Mouse (Mus musculus): ENCODE results near the gene Bdh2.

Bdh2 gene

DNA sequence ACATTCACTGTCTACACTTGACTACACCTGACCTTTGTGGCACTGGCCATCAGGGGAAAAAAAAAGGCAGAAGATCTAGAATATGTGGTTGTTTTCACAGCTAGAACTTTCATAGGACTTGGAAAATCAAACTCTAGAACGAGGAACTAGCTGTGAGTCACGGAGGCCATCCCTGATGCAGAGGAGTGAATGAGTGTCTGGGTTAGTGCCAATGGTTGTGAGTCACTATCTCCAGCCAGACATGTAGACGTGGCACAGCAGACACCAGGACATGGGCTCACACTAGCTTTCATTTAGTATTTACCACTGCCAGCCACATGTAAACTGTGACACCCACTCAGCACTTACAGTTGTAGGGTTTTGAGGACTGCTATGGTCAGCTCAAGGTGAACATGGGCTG is 17.5 kb downstream of the Bdh2 start:
- DNase-seq (ENCODE audit: low read depth, low spot score): no peak

DNA sequence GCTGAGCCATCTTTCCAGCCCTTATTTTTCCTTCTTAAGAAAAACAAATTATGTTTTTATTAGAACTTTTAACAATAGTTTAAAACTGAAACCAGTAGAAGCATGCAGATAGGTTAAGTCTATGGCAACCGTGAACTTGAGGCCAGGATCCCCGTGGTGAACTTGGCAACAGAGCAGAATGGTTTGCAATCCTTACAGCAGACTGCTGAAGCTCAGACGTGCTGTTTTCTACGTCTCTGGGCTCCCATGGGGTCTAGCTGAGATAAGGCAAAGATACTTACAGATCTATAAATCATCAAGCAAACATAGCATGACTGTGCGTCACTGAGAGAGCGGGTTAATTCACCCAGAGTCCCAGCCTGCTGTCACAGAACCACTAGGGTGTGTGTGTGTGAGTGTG is 19.1 kb downstream of the Bdh2 start:
- no peak for DNase-seq (ENCODE audit: low read depth, low spot score)

DNA sequence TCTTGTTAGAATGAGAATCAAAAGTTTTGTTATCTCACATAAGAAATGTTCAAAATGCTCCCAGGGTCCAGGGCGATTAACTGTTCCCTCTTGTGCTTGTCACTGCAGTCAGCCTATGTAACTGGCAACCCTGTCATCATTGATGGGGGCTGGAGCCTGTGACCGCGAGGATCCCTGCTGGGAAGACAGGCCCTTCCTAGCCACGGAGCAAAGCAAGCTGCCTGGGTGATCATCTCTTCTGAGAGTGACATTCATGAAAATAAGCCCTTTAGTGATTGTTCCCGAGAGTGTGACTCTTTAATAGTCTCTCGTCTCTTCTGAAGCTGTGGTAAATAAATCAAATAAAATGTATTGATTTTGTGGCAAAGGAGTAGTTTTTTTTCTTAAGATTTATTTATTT is 23.0 kb downstream of the Bdh2 start:
- DNase-seq (ENCODE audit: low read depth, low spot score): no peak

DNA sequence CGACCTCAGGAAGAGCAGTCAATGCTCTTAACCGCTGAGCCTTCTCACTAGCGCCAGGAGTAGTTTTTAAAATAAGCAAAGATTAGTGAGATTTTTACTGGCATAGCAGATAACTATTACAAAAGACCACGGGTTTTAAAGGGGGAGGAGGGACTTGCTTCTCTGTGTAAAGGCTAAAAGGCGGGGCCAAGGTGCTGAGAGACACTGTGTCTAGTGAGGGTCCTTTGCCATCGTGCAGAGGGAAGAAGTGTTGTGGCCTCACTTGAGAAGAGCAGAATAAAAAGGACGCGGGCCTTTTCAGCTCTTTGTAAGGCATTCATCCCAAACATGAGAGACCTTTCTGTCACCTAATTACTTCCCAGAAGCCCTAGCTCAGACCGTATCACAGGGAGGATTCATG is 23.5 kb downstream of the Bdh2 start:
- no peak for DNase-seq (ENCODE audit: low read depth, low spot score)

DNA sequence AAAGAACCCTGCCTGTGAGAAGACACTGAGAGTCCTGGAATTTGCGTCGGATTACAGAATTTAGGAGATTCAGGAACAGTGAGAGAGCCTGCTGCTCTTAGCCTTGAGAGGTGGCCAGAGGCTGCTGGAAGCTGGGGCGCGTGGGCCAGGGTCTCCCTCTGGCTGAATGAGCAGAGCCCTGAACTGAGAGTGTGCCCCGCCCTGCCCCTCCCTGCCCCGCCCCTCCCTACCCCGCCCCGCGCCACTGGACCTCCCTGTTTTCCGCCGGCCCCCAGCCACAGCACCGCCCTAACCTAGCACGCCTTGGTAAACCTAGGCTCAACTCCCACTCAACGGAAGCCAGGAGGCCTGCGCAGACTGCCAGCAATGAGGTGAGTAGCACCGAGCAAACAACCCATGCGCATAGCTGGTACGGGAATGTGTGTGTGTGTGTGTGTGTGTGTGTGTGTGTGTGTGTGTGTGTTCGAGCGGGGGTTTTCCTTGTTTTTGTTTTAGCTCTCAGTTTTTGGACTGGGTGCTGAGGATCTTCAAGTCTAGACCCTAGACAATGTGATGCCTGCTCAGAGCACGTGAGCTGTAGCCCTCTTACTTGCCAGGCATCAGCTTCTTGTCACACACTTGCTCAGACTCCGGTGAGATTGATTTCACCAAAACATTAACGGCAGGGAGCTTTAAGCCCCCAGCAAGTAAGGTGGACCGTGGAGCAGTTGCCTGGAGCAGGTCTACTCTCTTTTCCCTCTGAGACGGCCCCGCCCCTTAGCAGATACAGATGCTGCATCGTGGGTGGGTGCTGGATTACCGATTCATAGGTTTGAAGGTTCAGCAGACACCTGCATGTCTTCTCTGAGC is 26.6 kb downstream of the Bdh2 start, which contains the start of gene Slc9b2:
Slc9b2 (plus strand) TSS at position 290 of the 849 bp plus-strand sequence.
- peak; percentile 71 for DNase-seq (ENCODE audit: low read depth, low spot score)

DNA sequence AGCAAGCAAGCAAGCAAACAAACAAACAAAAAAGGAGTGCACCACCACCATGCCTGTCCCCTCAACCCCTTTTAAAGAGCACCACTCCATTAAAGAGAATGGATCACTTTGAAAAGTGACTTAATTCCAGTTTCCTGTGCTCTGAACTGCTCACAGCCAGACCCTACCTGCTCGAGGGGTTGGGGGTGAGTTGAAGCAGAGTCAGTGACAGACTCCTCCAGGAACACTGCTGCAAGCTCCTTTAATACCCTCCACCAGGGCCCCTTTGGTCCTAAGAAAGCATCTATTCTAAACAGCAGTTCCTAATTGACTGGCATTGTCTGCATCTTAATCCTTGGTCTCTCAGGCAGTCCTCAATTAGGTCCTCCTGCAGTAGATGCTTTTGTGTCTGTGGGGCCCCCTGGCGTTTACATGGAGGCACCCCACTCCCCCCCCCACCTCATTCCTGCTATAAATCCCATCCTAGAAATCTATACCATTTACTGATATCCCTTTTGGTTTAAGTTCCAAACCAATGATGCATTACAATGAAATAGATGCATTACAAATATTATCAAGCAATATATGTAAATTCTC is 32.0 kb downstream of the Bdh2 start:
- no peak for DNase-seq (ENCODE audit: low read depth, low spot score)

DNA sequence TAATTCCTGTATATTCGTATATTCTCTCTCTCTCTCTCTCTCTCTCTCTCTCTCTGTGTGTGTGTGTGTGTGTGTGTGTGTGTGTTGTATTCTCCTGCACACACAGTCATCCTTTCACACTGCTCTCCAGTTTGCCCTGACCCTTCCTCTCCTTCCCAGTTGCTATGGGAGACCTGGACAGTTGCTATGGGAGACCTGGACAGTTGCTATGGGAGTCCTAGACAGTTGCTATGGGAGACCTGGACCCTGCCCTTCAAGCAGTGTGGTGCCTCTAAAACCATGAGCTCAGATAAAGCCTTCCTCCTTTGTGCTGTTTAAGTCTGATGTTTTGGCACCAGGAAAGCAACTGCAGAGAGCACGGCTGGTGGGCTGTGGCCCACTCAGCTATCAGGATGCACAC is 32.7 kb downstream of the Bdh2 start:
- DNase-seq (ENCODE audit: low read depth, low spot score): peak; percentile 59

DNA sequence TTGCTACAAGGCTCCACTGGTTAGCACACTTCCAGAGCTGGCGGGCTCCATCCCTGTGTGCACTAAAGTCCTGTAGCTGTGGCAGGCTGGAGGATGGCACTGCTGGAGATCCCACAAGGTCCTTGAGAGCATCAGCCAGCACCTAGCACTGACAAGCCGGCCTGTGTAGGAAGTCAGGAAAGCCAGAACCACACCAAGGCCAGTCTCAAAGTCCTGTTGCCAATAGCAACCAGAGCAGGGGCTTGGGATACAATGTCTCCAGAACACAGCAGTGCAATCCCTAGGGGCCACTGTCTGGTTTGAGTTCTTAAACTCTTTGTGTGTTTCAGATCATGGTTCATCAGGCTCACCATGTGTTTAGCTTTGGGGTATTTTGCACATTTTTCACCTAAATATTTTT is 33.8 kb downstream of the Bdh2 start:
- DNase-seq (ENCODE audit: low read depth, low spot score): peak; percentile 68

DNA sequence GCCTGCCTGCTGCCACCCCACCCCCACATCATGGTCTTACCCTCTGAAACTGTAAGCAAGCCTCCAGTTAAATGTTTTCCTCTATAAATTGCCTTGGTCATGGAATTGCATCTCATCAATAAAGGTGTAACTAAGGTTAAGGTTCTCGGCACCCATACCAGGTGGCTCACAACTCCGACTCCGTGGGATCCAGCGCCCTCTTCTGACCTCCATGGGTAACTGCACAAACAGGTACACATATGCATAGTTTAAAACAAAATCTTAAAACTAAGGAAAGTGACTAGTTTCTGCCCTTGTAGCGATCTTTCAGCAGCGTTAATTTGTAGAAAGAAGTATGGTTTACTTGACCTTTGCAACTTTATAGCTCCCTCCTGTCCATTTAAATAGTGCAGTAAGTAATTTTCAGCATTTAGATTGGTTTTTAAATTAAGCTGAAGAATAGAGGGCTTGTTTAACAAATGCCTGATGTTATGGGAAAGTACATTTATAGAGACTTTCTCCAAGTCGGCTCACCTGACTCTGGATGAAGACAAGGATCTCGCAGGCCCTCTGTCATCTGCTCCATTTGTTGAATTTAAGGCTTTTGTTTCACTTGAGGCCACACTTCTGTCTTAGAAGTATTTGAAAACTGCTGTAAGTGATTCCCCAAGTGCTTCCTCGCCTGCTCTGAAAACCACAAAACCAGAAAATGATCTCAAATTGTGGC is 34.9 kb downstream of the Bdh2 start:
- DNase-seq (ENCODE audit: low read depth, low spot score): peak; percentile 68

DNA sequence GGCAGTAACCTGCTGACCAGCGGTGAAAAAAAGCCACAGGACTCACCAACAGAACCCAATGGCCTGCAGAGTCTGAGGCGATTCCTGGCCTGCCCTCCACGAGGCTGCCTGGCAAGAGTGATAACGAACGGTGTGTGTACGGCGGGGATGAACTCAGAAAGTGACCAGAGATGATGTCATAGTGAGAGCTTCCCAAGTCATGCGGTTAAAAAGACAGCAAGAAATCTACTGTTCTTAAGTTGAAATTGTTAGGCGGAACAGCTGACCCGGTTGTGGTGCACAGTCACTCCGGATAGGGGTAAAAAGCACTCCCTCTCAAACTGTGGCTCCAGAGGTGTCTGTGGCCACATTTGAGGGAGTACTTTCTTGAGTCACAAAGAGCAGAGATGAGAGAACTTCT is 37.3 kb downstream of the Bdh2 start:
- peak; percentile 40 for DNase-seq (ENCODE audit: low read depth, low spot score)

DNA sequence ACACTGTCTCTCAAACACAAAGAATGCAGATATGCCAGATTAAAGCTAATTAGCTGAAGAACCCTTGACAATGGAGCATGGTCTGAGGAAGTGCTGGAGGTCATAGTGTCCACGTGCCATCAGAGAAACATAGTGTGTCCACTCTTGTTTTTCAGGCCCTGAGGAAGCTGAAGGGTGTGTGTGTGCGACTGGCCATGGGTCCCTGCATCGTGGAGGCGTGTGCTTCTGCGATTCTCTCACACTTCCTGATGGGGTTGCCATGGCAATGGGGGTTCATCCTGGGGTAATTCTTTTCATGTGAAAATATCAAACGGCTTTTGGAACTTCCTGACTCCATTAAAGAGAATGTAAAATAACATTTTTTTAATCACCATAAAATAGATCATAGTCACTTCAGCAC is 43.3 kb downstream of the Bdh2 start:
- no peak for DNase-seq (ENCODE audit: low read depth, low spot score)

DNA sequence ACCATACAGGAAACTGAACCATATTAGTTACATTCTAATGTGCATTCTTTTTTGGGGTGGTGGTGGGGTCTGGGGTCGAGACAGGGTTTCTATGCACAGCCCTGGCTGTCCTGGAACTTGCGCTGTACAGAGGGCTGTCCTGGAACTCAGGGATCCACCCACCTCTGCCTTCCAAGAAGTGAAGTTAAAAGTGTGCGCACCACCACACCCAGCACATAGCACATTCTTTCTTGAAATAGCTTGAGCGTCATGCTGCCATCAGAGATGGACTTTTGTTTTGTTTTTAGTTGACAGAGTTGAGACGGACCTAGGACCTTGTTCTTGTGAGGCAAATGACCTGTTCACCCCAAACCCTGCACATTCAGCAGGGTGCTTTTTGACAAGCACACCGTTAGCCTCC is 46.2 kb downstream of the Bdh2 start:
- DNase-seq (ENCODE audit: low read depth, low spot score): peak; percentile 50

DNA sequence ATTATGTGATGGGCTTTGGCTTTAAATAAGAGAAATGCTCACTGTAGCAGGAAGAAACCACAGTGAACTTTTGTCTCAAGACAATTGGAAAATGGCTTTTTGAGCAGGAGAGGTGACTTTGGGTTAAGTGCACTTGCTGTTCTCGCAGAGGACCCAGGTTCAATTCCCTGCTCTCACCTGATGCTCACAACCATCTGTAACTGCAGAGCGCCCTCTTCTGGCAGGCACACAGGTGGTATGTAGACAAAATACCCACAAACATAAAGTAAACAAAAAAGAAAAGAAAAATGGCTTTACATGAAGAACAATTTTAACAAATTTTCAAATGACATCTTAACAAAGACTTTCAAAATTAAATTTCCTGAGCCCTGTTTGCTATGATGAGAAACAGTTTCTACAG is 46.6 kb downstream of the Bdh2 start:
- DNase-seq (ENCODE audit: low read depth, low spot score): peak; percentile 80

DNA sequence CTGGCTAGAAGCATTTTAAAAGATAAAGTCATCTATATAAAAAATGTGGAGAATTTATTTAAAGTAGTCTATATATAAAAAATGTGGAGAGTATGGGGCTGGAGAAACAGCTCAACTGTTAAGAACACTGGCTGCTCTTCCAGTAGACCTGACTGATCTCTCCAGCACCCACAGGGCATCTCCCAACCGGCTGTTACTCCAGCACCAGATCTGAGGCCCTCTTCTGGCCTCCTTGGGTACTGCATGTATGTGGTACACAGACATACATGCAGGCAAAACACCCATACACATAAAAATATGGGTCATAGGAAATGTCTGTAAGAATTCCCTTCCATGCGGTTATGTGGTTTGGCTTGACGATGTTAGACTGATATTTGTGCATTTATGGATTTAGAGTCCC is 47.5 kb downstream of the Bdh2 start:
- peak; percentile 92 for DNase-seq (ENCODE audit: low read depth, low spot score)

DNA sequence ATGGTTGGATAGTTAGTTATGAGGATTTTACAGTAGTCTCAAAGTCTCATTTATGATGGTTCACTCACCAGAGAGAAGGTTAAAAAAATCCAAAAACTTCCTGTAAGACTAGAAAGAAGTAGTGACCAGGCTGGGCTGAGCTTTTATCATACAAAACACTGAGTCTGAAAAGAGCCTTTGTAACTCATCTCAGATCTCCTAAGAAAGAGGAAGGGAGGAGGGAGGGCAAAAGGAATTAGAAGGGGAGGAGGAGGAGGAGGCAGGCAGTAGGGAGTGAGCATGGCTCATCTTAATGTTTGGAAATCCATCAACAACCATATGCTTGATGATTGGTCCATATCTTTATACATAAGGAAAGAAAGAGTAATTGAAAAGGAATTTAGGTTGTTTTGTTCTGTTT is 51.7 kb downstream of the Bdh2 start:
- peak; percentile 63 for DNase-seq (ENCODE audit: low read depth, low spot score)

DNA sequence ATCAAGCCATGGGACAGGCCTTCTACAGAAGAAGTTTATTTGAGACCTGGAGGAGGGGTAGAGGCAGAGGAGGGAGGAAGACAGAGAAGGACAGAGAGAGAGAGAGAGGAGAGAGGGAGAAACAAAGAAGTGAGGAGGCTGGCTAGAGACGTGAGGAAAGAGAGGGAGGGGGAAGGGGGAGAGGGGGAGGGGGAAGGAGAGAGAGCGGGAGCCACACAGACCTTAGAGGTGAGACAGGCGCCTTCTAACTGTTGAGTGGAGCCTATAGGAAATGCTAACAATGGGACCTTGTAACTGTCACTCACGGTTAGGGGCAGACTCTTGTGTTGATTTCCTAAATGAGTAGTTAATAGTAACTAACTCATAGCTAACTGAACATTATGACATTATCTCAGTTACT is 52.7 kb downstream of the Bdh2 start:
- DNase-seq (ENCODE audit: low read depth, low spot score): peak; percentile 58

DNA sequence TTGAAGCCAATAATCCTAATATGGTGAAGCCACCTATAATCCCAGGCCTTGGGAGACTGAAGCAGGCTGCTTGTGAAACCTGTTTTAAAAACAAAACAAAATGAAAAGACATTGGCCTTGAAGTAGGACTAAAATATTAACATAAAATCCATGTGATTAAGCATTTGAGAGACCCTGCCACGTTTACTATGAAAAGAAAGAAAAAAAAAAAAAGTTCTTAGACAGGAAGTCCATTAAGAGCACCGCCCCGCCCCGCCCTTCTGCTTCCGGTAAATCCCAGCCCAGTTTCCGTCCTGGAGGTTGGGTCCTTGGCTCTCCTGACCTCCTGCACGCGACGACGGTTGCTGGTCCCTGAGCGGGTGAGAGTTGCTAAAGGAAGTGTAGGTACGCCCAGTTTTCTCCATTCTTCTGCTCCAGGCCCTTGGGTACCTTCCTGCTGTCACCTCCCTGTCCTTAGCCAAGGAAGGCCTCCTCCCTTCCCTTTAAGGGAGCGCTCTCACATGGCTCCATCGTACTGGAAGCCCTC is 66.8 kb downstream of the Bdh2 start, which contains the start of gene Slc9b1:
Slc9b1 (plus strand) TSS at position 291 of the 526 bp plus-strand sequence.
- DNase-seq (ENCODE audit: low read depth, low spot score): peak; percentile 85

DNA sequence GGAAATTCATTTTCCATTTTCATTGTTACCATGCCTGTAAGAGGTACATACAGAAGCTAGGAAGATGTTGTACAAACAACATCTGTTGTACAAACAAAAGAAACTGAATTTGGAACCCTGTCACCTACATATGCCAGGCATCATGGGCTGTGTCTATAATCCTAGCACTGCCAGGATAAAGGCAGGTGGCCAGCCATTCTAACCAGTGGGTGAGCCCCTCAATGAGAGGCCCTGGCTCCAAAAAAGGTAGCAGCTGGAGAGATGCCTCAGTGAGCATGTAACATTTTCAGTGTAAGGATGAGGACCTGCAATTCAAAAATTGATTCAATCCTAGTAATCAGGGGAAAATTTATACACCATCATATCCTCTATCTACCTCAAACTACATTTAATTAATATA is 68.0 kb downstream of the Bdh2 start:
- DNase-seq (ENCODE audit: low read depth, low spot score): no peak

DNA sequence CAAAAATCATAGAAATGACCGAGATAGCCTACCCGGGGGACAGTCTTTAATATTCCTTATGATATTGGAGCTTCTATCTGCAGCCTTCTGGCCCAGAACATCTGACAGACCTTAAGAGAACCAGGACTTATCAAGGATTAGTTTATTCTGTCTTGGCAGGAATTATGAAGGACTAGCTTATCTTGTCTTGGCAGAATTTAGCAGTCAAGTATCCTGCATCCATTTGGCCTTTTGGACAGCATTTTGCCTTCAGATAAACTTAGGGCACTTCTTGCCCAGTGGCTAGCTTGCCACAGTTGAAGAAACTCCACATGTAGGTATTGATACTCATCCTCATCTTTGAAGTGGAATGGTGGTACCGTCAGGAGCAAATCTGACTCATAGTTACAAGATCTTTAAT is 70.8 kb downstream of the Bdh2 start:
- DNase-seq (ENCODE audit: low read depth, low spot score): no peak

Data from ZHBTc4 (cell line).